Mouse (Mus musculus) hindbrain, embryonic 13.5 days (tissue): ENCODE results near the gene 2010003K11Rik. TPM values are rescaled to one million over a fixed set of nuclear protein-coding genes. Genes with fewer than 3 reads are reported as not detected.

Experiments
- ATAC-seq: fragments of 200-750 bp; cut with Nextera tagmentation; 2 replicates; pipeline ENCODE4 v1.8.0; 2017; ENCODE audit warnings: moderate TSS enrichment; ENCODE audit not compliant: low FRiP score
- H3K27ac ChIP-seq: fragments of 300-500 bp; sonication (generic); 2 replicates; pipeline ENCODE4 v1.5.1; 2015; ENCODE audit warnings: inconsistent platforms, mild to moderate bottlenecking, moderate library complexity
- H3K27me3 ChIP-seq: fragments of 300-500 bp; sonication (generic); 2 replicates; pipeline ENCODE4 v1.6.1; 2015; ENCODE audit warnings: mild to moderate bottlenecking, inconsistent platforms
- H3K36me3 ChIP-seq: fragments of 300-500 bp; sonication (generic); 2 replicates; pipeline ENCODE4 v1.6.1; 2015; ENCODE audit warnings: mild to moderate bottlenecking, inconsistent platforms
- H3K4me1 ChIP-seq: fragments of 300-500 bp; sonication (generic); replicated peaks from 2 replicates; pipeline ENCODE4 v1.6.1; 2015; ENCODE audit warnings: inconsistent platforms
- H3K4me2 ChIP-seq: fragments of 300-500 bp; sonication (generic); 2 replicates; pipeline ENCODE4 v1.6.1; 2015; ENCODE audit warnings: inconsistent platforms, mild to moderate bottlenecking, moderate library complexity
- H3K4me3 ChIP-seq: fragments of 300-500 bp; sonication (generic); 2 replicates; pipeline ENCODE4 v1.5.1; 2015; ENCODE audit warnings: mild to moderate bottlenecking, inconsistent platforms
- H3K9ac ChIP-seq: fragments of 300-500 bp; sonication (generic); 2 replicates; pipeline ENCODE4 v1.6.1; 2015; ENCODE audit warnings: mild to moderate bottlenecking, inconsistent platforms
- H3K9me3 ChIP-seq: fragments of 300-500 bp; sonication (generic); 2 replicates; pipeline ENCODE4 v1.6.1; 2016; ENCODE audit warnings: inconsistent platforms
- WGBS: fragments of 180-500 bp; shearing (Covaris S2); methylation state at CpG from one replicate; pipeline ENCODE4 v1.1.7; 2015; 5-methylcytosine and 5-hydroxymethylcytosine counted together
- polyA plus RNA-seq: library from polyadenylated mRNA; unstranded; fragments of >200 nt; fragmentation: Nextera tagmentation; extraction: Ambion mirVana; gene quantifications from 2 replicates; pipeline ENCODE4 v1.2.1, GENCODE M21; 2015

2010003K11Rik gene
- polyA plus RNA-seq, 1 experiment from 2014 or later = not detected

DNA sequence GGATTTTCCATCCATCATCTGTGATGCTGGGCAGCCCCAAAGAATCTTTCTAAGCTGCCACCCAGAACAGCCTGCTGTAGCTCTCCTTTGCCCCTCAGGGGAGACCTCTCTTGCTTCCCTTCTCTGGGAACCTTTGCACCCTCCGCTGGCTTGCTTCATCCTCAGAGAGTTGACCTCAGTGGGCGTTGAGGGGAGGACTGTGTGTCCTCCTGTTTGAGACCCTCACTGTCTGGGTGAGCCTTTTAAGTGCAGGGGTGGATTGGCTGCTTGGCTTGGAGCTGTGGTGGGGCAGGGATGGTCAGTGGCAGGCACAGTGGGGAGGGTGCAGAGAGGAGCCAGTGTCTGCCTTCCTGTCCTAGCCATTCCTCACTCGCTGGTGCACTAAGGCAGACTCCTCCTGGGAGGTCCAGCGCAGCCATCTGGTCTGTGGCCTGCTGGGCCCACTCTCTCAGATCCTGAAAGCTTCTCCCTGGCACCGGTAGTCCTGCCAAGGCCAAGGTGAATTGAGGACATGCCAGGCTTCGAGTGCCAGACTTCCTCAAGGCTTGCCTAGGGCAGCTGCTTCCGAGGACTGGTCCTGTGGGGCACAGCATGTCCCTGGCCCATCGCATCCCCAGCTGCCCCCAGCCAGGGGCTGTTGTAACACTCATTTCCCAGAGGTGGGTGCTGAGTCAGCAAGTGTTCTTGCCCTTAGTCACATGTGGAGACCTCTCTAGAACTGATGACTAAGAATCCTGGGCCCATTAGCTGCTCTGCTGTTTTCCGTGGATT, 5.7 kb downstream of the 2010003K11Rik start:
- Histone ChIP-seq H3K9me3 (no peaks in the 10 kb centered on the region), H3K27ac (no peak overlapping the region), H3K9ac (peak overlapping the region; percentile 56), H3K4me1 (peaks cover 2% of the 10 kb centered on the region), H3K27me3 (no peaks in the 10 kb centered on the region), H3K4me3 (no peak overlapping the region), H3K36me3 (no peaks in the 10 kb centered on the region), H3K4me2 (no peak overlapping the region)
- ATAC-seq = no peak
- 47% methylated on average over 9 of the region's 9 CpGs for WGBS

DNA sequence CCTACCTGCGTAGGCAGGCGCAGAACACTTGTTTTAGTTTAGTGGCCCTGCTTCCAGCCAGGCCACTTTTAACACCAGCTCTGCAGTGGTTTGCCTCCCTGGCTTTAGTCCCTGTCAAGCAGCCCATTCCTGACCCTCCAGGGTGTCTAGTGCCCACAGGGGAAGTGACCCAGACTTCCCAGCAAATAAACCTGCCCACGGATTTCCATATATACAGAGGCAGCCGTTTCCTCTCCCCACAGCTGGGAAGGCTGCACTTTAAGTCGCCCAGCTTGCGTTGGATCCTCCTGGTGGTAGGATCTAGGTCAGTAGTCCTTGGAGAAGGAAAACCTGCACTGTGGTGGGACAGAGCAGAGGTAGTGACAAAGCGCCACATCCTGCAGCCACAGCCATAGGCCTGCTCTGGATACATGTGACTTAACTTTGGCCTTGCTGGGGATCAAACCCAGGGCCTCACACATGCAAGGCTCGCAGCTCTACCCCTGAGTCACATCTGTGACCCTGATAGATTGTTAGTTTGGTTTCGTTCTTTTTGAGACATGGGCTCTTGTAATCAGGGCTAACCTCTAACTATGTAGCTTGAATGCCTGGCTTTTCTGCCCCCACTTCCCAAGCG, 7.2 kb downstream of the 2010003K11Rik start:
- 0 out of 2 replicates have a peak overlapping the region, but pooled peaks have one; percentile 24 for H3K27ac ChIP-seq
- no peaks in the 10 kb centered on the region for H3K36me3 ChIP-seq
- no peak for ATAC-seq
- WGBS = 75% methylated on average over 10 of the region's 10 CpGs
- H3K4me2 ChIP-seq = no peak overlapping the region
- no peaks in the 10 kb centered on the region for H3K9me3 ChIP-seq
- no peaks in the 10 kb centered on the region for H3K4me1 ChIP-seq
- no peaks in the 10 kb centered on the region for H3K27me3 ChIP-seq
- H3K9ac ChIP-seq = no peak overlapping the region
- no peak overlapping the region for H3K4me3 ChIP-seq

DNA sequence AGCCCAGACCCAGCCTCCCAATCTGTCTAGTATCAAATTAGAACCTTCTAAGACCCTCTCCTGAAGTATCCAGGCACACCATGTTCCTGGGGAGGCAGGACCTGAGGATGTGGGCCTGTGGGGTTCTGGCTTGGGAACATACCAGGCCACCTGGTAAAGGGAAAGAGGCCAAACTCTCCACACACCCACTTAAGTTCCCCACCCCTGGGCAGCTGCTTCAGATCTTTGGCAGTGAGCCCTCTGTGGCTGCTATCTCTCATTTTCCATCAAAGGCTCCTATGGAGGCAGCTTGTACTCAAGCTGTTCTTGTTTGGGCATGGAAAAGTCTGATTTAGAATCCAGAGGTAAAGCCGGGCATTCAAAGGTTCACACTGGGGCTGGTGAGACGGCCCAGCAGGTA, 10.5 kb downstream of the 2010003K11Rik start:
- Histone ChIP-seq H3K27me3 (no peaks in the 10 kb centered on the region), H3K4me1 (no peaks in the 10 kb centered on the region), H3K9me3 (no peaks in the 10 kb centered on the region), H3K9ac (no peak overlapping the region), H3K4me3 (no peak overlapping the region), H3K36me3 (no peaks in the 10 kb centered on the region), H3K4me2 (no peak overlapping the region), H3K27ac (no peak overlapping the region)
- WGBS = 70% methylated on average over 2 of the region's 2 CpGs
- no peak for ATAC-seq

DNA sequence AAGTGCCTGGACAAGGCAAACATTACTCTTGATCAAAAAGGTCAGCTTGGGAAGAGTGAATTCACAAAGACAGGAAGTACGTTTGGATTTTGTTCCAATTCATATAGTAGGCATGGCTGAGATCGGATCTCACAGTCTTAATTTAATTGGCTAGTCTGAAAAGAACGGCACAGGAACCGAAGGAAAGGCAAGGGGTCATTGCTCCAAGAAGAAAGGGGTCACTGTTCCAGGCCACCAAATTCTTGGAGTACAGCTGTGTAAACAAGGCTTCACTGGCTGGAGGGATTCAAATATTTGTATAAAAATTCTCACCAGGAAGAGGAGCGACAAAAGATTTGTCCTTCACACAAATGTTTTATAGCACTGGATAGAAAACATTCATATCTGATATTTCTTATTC, 13.4 kb downstream of the 2010003K11Rik start:
- Histone ChIP-seq H3K27ac (no peak overlapping the region), H3K36me3 (no peaks in the 10 kb centered on the region), H3K27me3 (0 out of 2 replicates have a peak, but pooled peaks cover 4% of the 10 kb centered on the region), H3K4me2 (no peak overlapping the region), H3K4me3 (no peak overlapping the region), H3K9ac (no peak overlapping the region), H3K4me1 (no peaks in the 10 kb centered on the region), H3K9me3 (no peaks in the 10 kb centered on the region)
- 50% methylated on average over 5 of the region's 5 CpGs for WGBS
- ATAC-seq = no peak

DNA sequence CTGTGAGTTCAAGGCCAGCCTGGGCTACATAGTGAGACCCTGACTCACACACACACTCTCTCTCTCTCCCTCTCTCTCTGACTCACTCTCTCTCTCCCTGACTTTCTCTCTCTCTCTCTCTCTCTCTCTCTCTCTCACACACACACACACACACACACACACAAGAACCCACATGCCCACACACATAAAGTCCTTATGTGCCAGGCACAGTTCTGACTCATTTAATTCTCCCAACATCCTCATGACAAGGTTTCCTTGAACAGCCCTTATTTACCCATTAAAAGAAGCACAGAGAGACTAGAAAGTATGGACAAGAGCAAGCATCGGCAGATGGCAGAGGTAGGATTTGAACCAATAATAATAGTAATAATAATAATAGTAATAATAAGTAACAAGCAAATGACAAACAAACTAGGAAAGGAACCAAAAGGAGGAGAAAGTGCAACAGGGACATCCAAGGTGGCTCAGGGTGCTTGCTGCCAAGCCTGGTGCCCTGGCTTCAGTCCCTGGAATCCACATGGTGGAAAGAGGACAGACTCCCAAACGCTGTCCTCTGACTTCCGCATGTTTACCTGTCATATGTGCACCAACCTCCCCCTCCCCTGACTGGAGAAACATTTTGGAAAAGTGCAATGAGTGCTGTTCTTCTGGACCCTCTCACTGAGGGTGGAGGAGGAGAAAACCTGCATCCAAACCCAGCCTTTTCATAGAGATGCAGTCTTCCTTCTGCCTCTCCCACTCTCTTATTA, 16.1 kb downstream of the 2010003K11Rik start:
- no peak for ATAC-seq
- Histone ChIP-seq H3K9me3 (no peaks in the 10 kb centered on the region), H3K27me3 (peaks cover 25% of the 10 kb centered on the region), H3K4me2 (no peak overlapping the region), H3K36me3 (no peaks in the 10 kb centered on the region), H3K4me1 (peaks cover under 1% of the 10 kb centered on the region), H3K9ac (no peak overlapping the region), H3K4me3 (no peak overlapping the region), H3K27ac (no peak overlapping the region)
- 95% methylated on average over 3 of the region's 3 CpGs for WGBS

DNA sequence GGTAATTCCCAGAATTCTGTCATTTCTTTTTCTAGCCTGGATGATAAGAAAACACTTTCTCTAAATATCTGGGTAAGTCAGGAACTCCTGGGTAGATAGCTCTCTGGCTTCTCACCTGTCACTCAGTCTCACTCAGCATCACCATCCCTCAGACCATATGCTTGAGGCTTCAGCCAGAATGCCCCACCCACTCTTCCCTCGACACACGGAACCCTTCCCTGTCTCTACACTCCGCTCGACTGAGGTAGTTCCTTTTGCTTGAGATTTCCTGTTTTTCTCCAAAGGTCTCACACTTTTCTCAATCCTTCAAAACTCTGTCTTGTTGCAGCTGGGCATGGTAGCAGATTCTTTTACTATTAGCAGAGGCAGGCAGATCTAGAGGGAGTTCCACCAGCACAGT, 17.1 kb downstream of the 2010003K11Rik start:
- Histone ChIP-seq H3K4me1 (peaks cover 10% of the 10 kb centered on the region), H3K27ac (no peak overlapping the region), H3K4me2 (no peak overlapping the region), H3K27me3 (peaks cover 35% of the 10 kb centered on the region), H3K4me3 (no peak overlapping the region), H3K9me3 (no peaks in the 10 kb centered on the region), H3K36me3 (no peaks in the 10 kb centered on the region), H3K9ac (no peak overlapping the region)
- WGBS = 60% methylated on average over 4 of the region's 4 CpGs
- ATAC-seq = no peak

DNA sequence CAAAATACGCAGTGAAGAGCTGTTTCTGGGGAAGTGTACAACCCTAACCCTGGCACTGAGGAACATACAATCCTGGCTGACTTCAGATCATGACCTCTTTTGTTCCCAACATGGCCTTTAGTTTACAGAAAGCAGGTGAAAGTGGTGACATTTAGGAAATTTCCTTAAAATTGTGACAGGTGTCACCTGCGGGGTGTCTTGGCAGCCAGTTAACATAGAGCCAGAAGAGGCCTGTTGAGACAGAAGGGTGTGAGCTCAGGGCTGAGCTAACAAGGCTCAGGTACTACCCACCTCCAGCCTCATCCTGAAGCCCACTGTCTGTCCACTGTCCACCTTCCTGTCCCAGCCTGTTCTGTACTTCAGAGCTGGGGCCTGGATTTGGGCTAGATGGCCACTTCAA, 18.3 kb downstream of the 2010003K11Rik start:
- no peaks in the 10 kb centered on the region for H3K9me3 ChIP-seq
- ATAC-seq = no peak
- H3K27me3 ChIP-seq = peaks cover 48% of the 10 kb centered on the region
- no peaks in the 10 kb centered on the region for H3K36me3 ChIP-seq
- WGBS = 85% methylated on average over 2 of the region's 2 CpGs
- no peak overlapping the region for H3K4me2 ChIP-seq
- H3K27ac ChIP-seq = no peak overlapping the region
- peaks cover 10% of the 10 kb centered on the region for H3K4me1 ChIP-seq
- no peak overlapping the region for H3K4me3 ChIP-seq
- H3K9ac ChIP-seq = no peak overlapping the region

DNA sequence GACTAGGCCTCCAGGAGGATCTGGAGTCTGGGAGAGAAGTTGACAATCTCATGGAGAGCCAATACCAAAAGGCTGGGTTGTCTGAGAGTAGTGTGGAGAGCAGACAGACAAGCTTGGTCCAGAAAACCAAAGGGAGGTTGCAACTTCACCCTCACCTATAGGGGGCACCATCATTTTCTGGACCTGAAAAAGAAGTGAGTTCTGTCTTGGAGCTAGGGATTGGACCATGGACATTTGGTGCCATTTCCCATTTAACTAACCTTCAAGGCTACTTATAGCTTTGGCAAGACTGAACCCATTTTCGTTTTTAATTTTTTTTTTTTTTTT, 20.2 kb downstream of the 2010003K11Rik start:
- Histone ChIP-seq H3K36me3 (no peaks in the 10 kb centered on the region), H3K27me3 (peaks cover 59% of the 10 kb centered on the region), H3K9ac (no peak overlapping the region), H3K9me3 (no peaks in the 10 kb centered on the region), H3K4me3 (no peak overlapping the region), H3K27ac (no peak overlapping the region), H3K4me2 (no peak overlapping the region), H3K4me1 (peaks cover 10% of the 10 kb centered on the region)
- no peak for ATAC-seq
- WGBS = 30% methylated on average over 1 of the region's 1 CpGs

DNA sequence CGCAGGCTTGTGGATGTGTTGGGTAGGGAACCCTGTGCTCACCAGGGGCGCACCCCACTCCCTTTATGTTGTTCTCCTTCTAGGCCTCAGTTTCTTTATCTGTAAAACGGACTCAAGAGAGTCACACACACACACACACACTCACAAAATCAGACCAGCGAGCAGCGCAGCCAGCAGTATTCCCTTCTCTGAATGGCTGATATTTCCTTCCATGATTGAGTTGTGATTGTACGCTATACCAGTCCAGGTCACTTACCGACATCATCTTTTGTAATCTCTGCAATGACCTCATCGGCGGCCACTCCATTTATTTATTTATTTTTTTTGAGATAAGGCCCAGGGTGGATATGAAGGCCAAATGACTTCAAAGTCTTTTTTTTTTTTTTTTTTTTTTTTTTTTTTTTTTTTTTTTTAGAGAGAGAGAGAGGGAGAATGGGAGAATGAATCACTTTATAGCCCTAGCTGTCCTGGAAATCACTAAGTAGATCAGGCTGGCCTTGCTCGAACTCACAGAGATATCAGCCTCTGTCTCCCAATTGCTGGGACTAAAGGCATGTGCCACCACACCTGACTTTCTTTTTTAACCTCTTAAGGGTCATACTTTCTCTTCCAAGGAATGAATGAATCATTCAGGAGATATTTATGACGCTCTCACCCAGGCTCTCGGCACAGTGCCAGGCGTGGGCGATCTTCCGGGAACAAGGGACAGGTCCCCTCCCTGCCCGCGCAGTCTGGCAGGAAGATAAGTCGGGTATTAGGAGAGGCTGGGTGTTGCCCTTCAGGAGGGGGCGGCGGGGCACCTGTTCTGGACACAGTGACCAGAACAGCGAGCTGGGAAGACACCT, 20.8 kb downstream of the 2010003K11Rik start, which contains the start of gene Syt12:
Syt12 (minus strand) TSS at position 103 of the 845 bp plus-strand sequence.
- peaks cover 63% of the 10 kb centered on the region for H3K27me3 ChIP-seq
- peak within 1 kb of the TSS; percentile 98 for H3K4me2 ChIP-seq
- WGBS = 37% methylated on average over 21 of the region's 21 CpGs
- H3K4me1 ChIP-seq = peaks cover 10% of the 10 kb centered on the region
- peak within 1 kb of the TSS; percentile 57 for H3K4me3 ChIP-seq
- H3K27ac ChIP-seq = no peak within 1 kb of the TSS
- H3K9ac ChIP-seq = peak within 1 kb of the TSS; percentile 77
- ATAC-seq = no peak
- H3K9me3 ChIP-seq = no peaks in the 10 kb centered on the region
- no peaks in the 10 kb centered on the region for H3K36me3 ChIP-seq

DNA sequence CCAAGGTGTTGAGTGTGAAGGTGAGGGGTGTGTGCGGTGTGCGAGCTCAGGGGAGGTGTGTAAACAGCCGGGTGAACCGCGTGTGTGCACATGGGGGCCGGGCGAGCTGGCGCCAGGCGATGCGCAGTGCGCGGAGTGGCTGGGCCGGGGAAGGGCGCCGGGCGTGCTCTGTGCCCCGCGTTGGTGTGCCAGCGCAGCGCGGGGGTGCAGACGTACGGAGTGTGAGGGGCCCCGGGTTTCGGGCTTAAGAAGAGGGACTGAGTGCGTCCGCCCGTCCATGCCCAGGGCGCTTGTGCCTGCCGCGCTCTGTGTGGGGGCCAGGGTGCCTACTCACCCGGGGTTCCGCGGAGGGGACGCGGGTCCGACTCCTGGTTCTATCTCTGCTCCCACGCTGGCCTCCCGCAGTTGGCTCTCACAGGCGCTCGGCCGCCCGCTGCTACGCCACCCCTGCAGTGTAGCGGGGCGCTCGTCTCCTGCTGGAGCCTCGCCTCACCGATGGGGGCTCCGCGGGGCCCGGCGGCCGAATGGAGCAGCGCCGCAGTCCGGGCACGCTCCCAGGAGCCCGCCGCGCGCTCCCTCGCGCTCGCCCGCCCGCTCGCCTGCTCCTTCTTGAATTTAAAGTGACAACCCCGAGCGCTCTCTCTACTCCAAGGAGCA, 21.7 kb downstream of the 2010003K11Rik start:
- H3K36me3 ChIP-seq = no peaks in the 10 kb centered on the region
- peaks cover 63% of the 10 kb centered on the region for H3K27me3 ChIP-seq
- H3K4me1 ChIP-seq = peaks cover 10% of the 10 kb centered on the region
- WGBS = under 1% methylated on average over 66 of the region's 70 CpGs
- peak overlapping the region; percentile 57 for H3K4me3 ChIP-seq
- no peak overlapping the region for H3K27ac ChIP-seq
- peak overlapping the region; percentile 77 for H3K9ac ChIP-seq
- H3K9me3 ChIP-seq = no peaks in the 10 kb centered on the region
- peak overlapping the region; percentile 98 for H3K4me2 ChIP-seq
- peak; percentile 82 for ATAC-seq

DNA sequence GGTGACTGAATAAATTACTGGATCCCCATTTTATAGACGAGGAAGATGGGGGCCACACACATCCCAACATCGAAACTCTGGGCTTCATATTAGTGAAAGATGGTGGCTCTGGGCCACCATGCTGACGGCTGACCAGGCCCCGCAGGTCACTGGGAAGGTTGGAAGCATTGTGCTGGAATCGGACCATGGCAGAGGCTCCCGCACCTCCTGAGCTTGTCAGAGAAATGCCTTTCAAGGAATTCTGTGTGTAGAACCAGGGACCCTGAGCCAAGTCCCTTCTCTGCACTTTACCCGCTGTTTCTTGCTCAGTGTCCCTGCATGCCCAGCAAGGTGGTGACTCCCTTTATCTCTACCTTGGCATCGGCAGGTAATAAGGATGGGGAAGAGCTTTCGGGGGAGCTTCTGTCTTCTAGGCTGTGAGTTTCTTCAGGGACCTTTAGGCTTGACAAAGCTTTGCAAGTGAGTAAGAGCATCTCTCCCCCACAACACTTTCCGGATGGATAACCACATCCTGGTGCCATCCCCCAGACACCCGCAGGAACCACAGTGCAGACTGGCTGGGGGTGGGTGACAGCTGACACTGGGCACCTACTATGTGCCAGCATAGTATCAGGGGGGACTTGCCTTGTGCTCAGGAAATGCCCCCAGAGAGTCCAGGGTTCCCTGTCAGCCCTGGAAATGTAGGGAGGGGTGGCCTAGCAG, 23.0 kb downstream of the 2010003K11Rik start:
- 74% methylated on average over 11 of the region's 11 CpGs for WGBS
- no peak overlapping the region for H3K4me2 ChIP-seq
- peaks cover 10% of the 10 kb centered on the region for H3K4me1 ChIP-seq
- no peak overlapping the region for H3K27ac ChIP-seq
- peaks cover 63% of the 10 kb centered on the region for H3K27me3 ChIP-seq
- H3K9ac ChIP-seq = no peak overlapping the region
- H3K36me3 ChIP-seq = no peaks in the 10 kb centered on the region
- no peaks in the 10 kb centered on the region for H3K9me3 ChIP-seq
- no peak for ATAC-seq
- no peak overlapping the region for H3K4me3 ChIP-seq
